Mouse (Mus musculus) embryonic facial prominence, embryonic 15.5 days (tissue): ENCODE results near the gene Bud13. TPM values are rescaled to one million over a fixed set of nuclear protein-coding genes. Genes with fewer than 3 reads are reported as not detected.

Source experiments
- ATAC-seq: fragments of 200-750 bp; cut with Nextera tagmentation; 2 replicates; pipeline ENCODE4 v1.8.0; 2017; ENCODE audit warnings: low read depth, moderate TSS enrichment; ENCODE audit not compliant: insufficient number of reproducible peaks, low FRiP score, low TSS enrichment
- H3K27ac ChIP-seq: fragments of 300-500 bp; sonication (generic); replicated peaks from 2 replicates; pipeline ENCODE4 v1.5.1; 2015; ENCODE audit warnings: mild to moderate bottlenecking, inconsistent platforms
- H3K27me3 ChIP-seq: fragments of 300-500 bp; sonication (generic); 2 replicates; pipeline ENCODE4 v1.6.1; 2015; ENCODE audit warnings: inconsistent platforms
- H3K36me3 ChIP-seq: fragments of 300-500 bp; sonication (generic); 2 replicates; pipeline ENCODE4 v1.6.1; 2015; ENCODE audit warnings: mild to moderate bottlenecking, inconsistent platforms
- H3K4me1 ChIP-seq: fragments of 300-500 bp; sonication (generic); 2 replicates; pipeline ENCODE4 v1.6.1; 2015; ENCODE audit warnings: inconsistent platforms
- H3K4me2 ChIP-seq: fragments of 300-500 bp; sonication (generic); replicated peaks from 2 replicates; pipeline ENCODE4 v1.6.1; 2015; ENCODE audit warnings: mild to moderate bottlenecking, inconsistent platforms
- H3K4me3 ChIP-seq: fragments of 300-500 bp; sonication (generic); replicated peaks from 2 replicates; pipeline ENCODE4 v1.5.1; 2015; ENCODE audit warnings: mild to moderate bottlenecking, inconsistent platforms
- H3K9ac ChIP-seq: fragments of 300-500 bp; sonication (generic); 2 replicates; pipeline ENCODE4 v1.6.1; 2015; ENCODE audit warnings: inconsistent platforms
- H3K9me3 ChIP-seq: fragments of 300-500 bp; sonication (generic); replicated peaks from 2 replicates; pipeline ENCODE4 v1.6.1; 2016; ENCODE audit warnings: inconsistent platforms
- WGBS: fragments of 180-500 bp; shearing (Covaris S2); methylation state at CpG from one replicate; pipeline ENCODE4 v1.1.7; 2015; 5-methylcytosine and 5-hydroxymethylcytosine counted together
- polyA plus RNA-seq: library from polyadenylated mRNA; unstranded; fragments of >200 nt; fragmentation: Nextera tagmentation; extraction: Ambion mirVana; gene quantifications from 2 replicates; pipeline ENCODE4 v1.2.1, GENCODE M21; 2015

The Bud13 gene
- polyA plus RNA-seq, 1 experiment from 2014 or later: 23.0 TPM

GRCm38 (mm10) chr9:46338384-46338783, 55.6 kb downstream of the Bud13 start:
- Histone ChIP-seq H3K27ac (no peak overlapping the region), H3K9ac (no peak overlapping the region), H3K36me3 (no peaks in the 10 kb centered on the region), H3K4me3 (no peak overlapping the region), H3K27me3 (peaks cover 10% of the 10 kb centered on the region), H3K4me1 (no peaks in the 10 kb centered on the region), H3K9me3 (no peaks in the 10 kb centered on the region), H3K4me2 (no peak overlapping the region)
- WGBS: 27% methylated on average over 4 of the region's 4 CpGs
- no peak for ATAC-seq

- no peaks in the 10 kb centered on the region for H3K9me3 ChIP-seq
- no peak overlapping the region for H3K4me2 ChIP-seq
- no peaks in the 10 kb centered on the region for H3K4me1 ChIP-seq
- WGBS: 75% methylated on average over 4 of the region's 4 CpGs
- H3K4me3 ChIP-seq: no peak overlapping the region
- H3K9ac ChIP-seq: no peak overlapping the region
- H3K36me3 ChIP-seq: no peaks in the 10 kb centered on the region
- no peak for ATAC-seq
- H3K27me3 ChIP-seq: peaks cover 8% of the 10 kb centered on the region
- 0 out of 2 replicates have a peak overlapping the region, but pooled peaks have one; percentile 7 for H3K27ac ChIP-seq
Observed at GRCm38 (mm10) chr9:46339051-46339652, 56.3 kb downstream of the Bud13 start.

DNA sequence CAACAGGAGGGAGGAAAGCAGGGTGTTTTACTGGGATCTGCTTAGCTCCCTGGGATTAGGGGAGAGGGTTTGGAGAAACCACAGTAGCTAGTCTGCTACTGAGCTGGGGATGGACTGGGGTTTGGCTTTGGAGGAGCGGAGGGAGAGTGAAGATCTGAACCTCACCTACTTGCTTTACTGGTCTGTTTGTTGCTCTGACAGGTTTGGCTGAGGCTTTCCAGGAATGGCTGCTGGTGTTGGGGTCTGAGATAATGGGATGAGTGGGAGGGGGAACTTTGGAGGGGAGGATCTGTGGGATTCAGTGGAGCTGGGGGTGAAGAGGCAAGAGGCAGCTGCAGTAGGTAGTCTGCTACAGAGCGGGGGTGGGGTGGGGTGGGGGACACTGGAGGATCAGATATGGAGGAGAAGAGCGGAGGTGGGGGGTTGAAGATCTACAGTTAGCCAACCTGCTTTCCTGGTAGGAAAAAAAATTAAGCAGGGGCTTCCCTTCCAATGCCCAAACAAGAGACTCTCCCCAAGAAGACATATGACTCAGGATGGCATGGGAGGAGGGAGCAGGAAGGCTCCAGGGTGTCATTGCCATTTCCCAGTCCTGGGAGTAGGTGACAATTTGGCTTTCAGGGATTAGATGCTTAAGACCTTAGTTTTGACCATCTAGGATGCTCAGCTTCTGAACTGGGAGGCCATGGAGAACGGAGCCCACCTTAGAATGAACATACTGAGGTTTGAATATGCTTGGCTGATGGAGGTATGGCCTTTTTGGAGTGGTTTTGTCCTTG, 63.3 kb downstream of the Bud13 start:
- Histone ChIP-seq H3K27ac (no peak overlapping the region), H3K4me3 (no peak overlapping the region), H3K4me2 (no peak overlapping the region), H3K9me3 (no peaks in the 10 kb centered on the region), H3K4me1 (peaks cover 7% of the 10 kb centered on the region), H3K36me3 (no peaks in the 10 kb centered on the region), H3K9ac (no peak overlapping the region), H3K27me3 (no peaks in the 10 kb centered on the region; the same call in 1 of the 2 replicates)
- ATAC-seq: no peak
- WGBS: 85% methylated on average over 4 of the region's 4 CpGs

Other genes with a start within 250 kb of the Bud13 start
- gene Apoa1, start 54.4 kb upstream of the Bud13 start, polyA plus RNA-seq: 1.2 and 2.1 TPM in 2 replicates
- gene Apoc3, start 47.4 kb upstream of the Bud13 start, polyA plus RNA-seq: not detected in 2 replicates
- 0.12 and 0.43 TPM in 2 replicates for gene Apoa4, start 42.3 kb upstream of the Bud13 start, polyA plus RNA-seq
- not detected in 2 replicates for gene Apoa5, start 14.4 kb upstream of the Bud13 start, polyA plus RNA-seq
- gene Zpr1, start 9.9 kb upstream of the Bud13 start, polyA plus RNA-seq: 55.8 and 57.4 TPM in 2 replicates
- gene 4931429L15Rik, start 37.0 kb downstream of the Bud13 start, polyA plus RNA-seq: not detected in 2 replicates